ENCODE assay signal across 21 mouse cellular contexts in genomic region chr4:99385381-99385780, GRCm38 (mm10).
DNase-seq lines count a peak whose midpoint lies in the region; ATAC-seq lines count a peak whose summit lies in the region.
"Had no signal": no experiment of that assay in that cellular context is flagged by ENCODE, and none has a peak within 500 bp of the region (broad histone marks: within the 10 kb centered on the region; RNA-seq: fewer than 3 reads in every experiment).

No protein-coding gene starts in this region.

- H3K27ac ChIP-seq in hindbrain, embryonic 16.5 days (ENCODE audit: low read depth, low read length): no peak overlapping the region
- H3K27ac ChIP-seq in hindbrain, embryonic 10.5 days: no peak overlapping the region
- H3K27ac ChIP-seq in forebrain, embryonic 12.5 days: no peak overlapping the region
- H3K27ac ChIP-seq: embryonic facial prominence, embryonic 15.5 days; gastrocnemius, adult 2 months; heart, embryonic 10.5 days; limb, embryonic 13.5 days; liver, embryonic 14.5 days; neural tube, embryonic 13.5 days had no signal

- H3K4me3 ChIP-seq in hindbrain, embryonic 16.5 days (ENCODE audit: low read length): no peak overlapping the region
- H3K4me3 ChIP-seq in hindbrain, embryonic 10.5 days: no peak overlapping the region
- H3K4me3 ChIP-seq in forebrain, embryonic 12.5 days (replicated peaks): no peak overlapping the region
- H3K4me3 ChIP-seq: embryonic facial prominence, embryonic 15.5 days; gastrocnemius, adult 2 months; heart, embryonic 10.5 days; limb, embryonic 13.5 days; neural tube, embryonic 13.5 days had no signal

- peaks cover 4% of the 10 kb centered on the region; the same call in 1 of the 2 replicates for H3K4me1 ChIP-seq in hindbrain, embryonic 16.5 days (ENCODE audit: control insufficient read depth, insufficient read depth, low read depth, low read length)
- peaks cover 8% of the 10 kb centered on the region for H3K4me1 ChIP-seq in hindbrain, embryonic 10.5 days (replicated peaks)
- peaks cover 3% of the 10 kb centered on the region; the same call in 1 of the 2 replicates for H3K4me1 ChIP-seq in forebrain, embryonic 12.5 days
- H3K4me1 ChIP-seq: embryonic facial prominence, embryonic 15.5 days; heart, embryonic 10.5 days had no signal

- no peak overlapping the region for H3K4me2 ChIP-seq in hindbrain, embryonic 16.5 days (ENCODE audit: low read length)
- H3K4me2 ChIP-seq in forebrain, embryonic 12.5 days: peak overlapping the region; percentile 1; the same call in 1 of the 2 replicates
- H3K4me2 ChIP-seq: embryonic facial prominence, embryonic 15.5 days; limb, embryonic 13.5 days; neural tube, embryonic 13.5 days had no signal

- peak; percentile 37 for DNase-seq in adrenal gland, adult 2 months
- DNase-seq in adrenal gland, adult 8-10 months: no peak
- DNase-seq in hindbrain, embryonic 10.5 days (ENCODE audit: low spot score): no peak
- DNase-seq in Muller cell, postnatal 12 days (ENCODE audit: inconsistent ontology term): peak; percentile 71
- no peak for DNase-seq in gastrocnemius, postnatal 25 days
- DNase-seq in heart, adult 9 months (ENCODE audit: low spot score in 2 of 2): no peak
- DNase-seq: cerebellum, adult 11-12 months; cerebellum, postnatal 36 days; gastrocnemius, adult 2 months; heart, postnatal 14 days; kidney, postnatal 25 days; right cerebral cortex, postnatal 4 days; thymus, postnatal 25 days had no signal

- H3K36me3 ChIP-seq in hindbrain, embryonic 16.5 days (ENCODE audit: control insufficient read depth, insufficient read depth, low read length): no peaks in the 10 kb centered on the region
- no peaks in the 10 kb centered on the region for H3K36me3 ChIP-seq in hindbrain, embryonic 10.5 days
- H3K36me3 ChIP-seq in forebrain, embryonic 12.5 days (replicated peaks): no peaks in the 10 kb centered on the region
- H3K36me3 ChIP-seq: embryonic facial prominence, embryonic 15.5 days; heart, embryonic 10.5 days; limb, embryonic 13.5 days; neural tube, embryonic 13.5 days had no signal

- peak; percentile 61 for ATAC-seq in hindbrain, embryonic 16.5 days
- peak; percentile 65; the same call in 1 of the 2 replicates for ATAC-seq in forebrain, embryonic 12.5 days (ENCODE audit: low FRiP score)

- H3K9me3 ChIP-seq in hindbrain, embryonic 16.5 days (ENCODE audit: control insufficient read depth, low read length): peaks cover 2% of the 10 kb centered on the region; the same call in 1 of the 2 replicates
- H3K9me3 ChIP-seq in hindbrain, embryonic 10.5 days: no peaks in the 10 kb centered on the region
- no peaks in the 10 kb centered on the region for H3K9me3 ChIP-seq in forebrain, embryonic 12.5 days
- H3K9me3 ChIP-seq: embryonic facial prominence, embryonic 15.5 days; heart, embryonic 10.5 days had no signal

- no peak overlapping the region for H3K9ac ChIP-seq in hindbrain, embryonic 16.5 days (ENCODE audit: low read depth, low read length)
- no peak overlapping the region for H3K9ac ChIP-seq in forebrain, embryonic 12.5 days
- H3K9ac ChIP-seq: embryonic facial prominence, embryonic 15.5 days; limb, embryonic 13.5 days; liver, embryonic 14.5 days; neural tube, embryonic 13.5 days had no signal

- H3K27me3 ChIP-seq in hindbrain, embryonic 16.5 days (replicated peaks; ENCODE audit: control insufficient read depth, insufficient read depth, low read length): no peaks in the 10 kb centered on the region
- H3K27me3 ChIP-seq in hindbrain, embryonic 10.5 days (ENCODE audit: insufficient read depth, poor library complexity, severe bottlenecking): peaks cover 37% of the 10 kb centered on the region
- H3K27me3 ChIP-seq in forebrain, embryonic 12.5 days: peaks cover 23% of the 10 kb centered on the region
- H3K27me3 ChIP-seq: CH12.LX; embryonic facial prominence, embryonic 15.5 days had no signal

- 3% methylated on average over 8 of the region's 8 CpGs for WGBS in hindbrain, embryonic 16.5 days
- 14% methylated on average over 8 of the region's 8 CpGs for WGBS in hindbrain, embryonic 10.5 days
- 2% methylated on average over 8 of the region's 8 CpGs for WGBS in forebrain, embryonic 12.5 days

Comparison
In these comparisons a context has a peak if more than half of its experiments do, and no peak if none do; other contexts are left out.
1. DNase-seq: peak in adrenal gland, adult 2 months (single experiment) and Muller cell, postnatal 12 days (single experiment); none in adrenal gland, adult 8-10 months (single experiment), hindbrain, embryonic 10.5 days (single experiment), gastrocnemius, postnatal 25 days (single experiment) and heart, adult 9 months (0 of 2).